Mouse (Mus musculus): ENCODE data around the gene Sema4d. TPM values are rescaled to one million over a fixed set of nuclear protein-coding genes. Genes with fewer than 3 reads are reported as not detected.

Gene Sema4d
- polyA plus RNA-seq, 1 experiment, result 23.0 TPM

DNA sequence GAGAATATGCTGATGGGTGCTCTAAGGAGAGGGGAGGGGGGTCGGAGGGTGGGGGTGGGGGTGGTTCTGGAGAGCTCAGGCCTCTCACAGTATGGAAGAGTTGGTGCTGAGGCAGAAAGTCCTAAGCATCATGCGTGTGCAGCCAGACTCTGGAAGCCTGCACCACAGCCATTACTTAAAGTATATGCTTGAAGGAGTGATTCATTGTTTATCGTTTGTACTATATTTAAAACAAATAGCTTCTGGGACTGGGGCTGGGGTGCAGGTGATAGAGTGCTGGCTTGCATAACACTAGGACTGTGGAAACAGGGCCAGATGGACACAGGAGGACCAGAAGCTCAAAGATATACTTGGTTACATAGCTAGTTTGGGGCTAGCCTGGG, 25.4 kb upstream of the Sema4d start:
- peaks cover 1% of the 10 kb centered on the region; the same call in 1 of the 2 replicates for H3K4me1 ChIP-seq (ENCODE audit: control insufficient read depth, insufficient read depth, low read length)
- no peak for TF ChIP-seq POLR2A (IDR thresholded peaks at IDR 0.05; ENCODE audit: borderline replicate concordance, control insufficient read depth, low read depth, low read length)
- TF ChIP-seq CTCF (IDR thresholded peaks at IDR 0.05; ENCODE audit: control insufficient read depth, insufficient read depth, low read length), result no peak
- 86% methylated on average over 3 of the region's 3 CpGs for WGBS
- H3K27ac ChIP-seq (ENCODE audit: control insufficient read depth, insufficient read depth, low read depth, low read length, poor library complexity), result no peak overlapping the region
- H3K4me3 ChIP-seq (replicated peaks; ENCODE audit: control insufficient read depth, low read depth, low read length), result no peak overlapping the region

GRCm38 (mm10) chr13:51818170-51818943, 24.8 kb upstream of the Sema4d start:
- peaks cover 1% of the 10 kb centered on the region; the same call in 1 of the 2 replicates for H3K4me1 ChIP-seq (ENCODE audit: control insufficient read depth, insufficient read depth, low read length)
- H3K4me3 ChIP-seq (replicated peaks; ENCODE audit: control insufficient read depth, low read depth, low read length), result no peak overlapping the region
- TF ChIP-seq CTCF (IDR thresholded peaks at IDR 0.05; ENCODE audit: control insufficient read depth, insufficient read depth, low read length) (no peak), POLR2A (IDR thresholded peaks at IDR 0.05; ENCODE audit: borderline replicate concordance, control insufficient read depth, low read depth, low read length) (no peak)
- no peak overlapping the region for H3K27ac ChIP-seq (ENCODE audit: control insufficient read depth, insufficient read depth, low read depth, low read length, poor library complexity)
- 51% methylated on average over 6 of the region's 6 CpGs for WGBS

DNA sequence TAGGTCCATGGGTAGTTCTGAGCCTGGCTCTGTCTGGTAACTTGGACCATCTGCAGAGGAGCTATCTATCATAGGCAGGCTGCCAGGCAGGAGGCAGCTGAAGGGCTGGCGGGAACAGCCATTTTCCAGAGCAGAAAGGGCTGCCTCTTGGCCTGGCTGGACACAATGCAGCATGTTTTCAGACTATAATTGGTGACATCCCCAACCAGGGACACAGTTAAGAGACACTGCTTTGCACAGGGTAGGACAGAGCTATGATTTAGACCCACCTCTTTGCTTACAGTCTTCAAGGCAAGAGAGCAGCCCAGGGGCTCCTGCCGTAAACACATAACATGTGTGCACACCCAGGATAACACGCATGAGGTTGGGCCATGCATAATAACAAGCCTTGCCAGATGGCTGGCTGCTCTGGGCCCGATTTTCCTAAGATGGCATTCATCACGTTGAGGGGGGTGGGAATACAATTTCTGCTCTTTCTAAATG, 23.1 kb upstream of the Sema4d start:
- TF ChIP-seq CTCF (IDR thresholded peaks at IDR 0.05; ENCODE audit: control insufficient read depth, insufficient read depth, low read length) (no peak), POLR2A (IDR thresholded peaks at IDR 0.05; ENCODE audit: borderline replicate concordance, control insufficient read depth, low read depth, low read length) (no peak)
- Histone ChIP-seq H3K27ac (ENCODE audit: control insufficient read depth, insufficient read depth, low read depth, low read length, poor library complexity) (no peak overlapping the region), H3K4me1 (ENCODE audit: control insufficient read depth, insufficient read depth, low read length) (peaks cover 1% of the 10 kb centered on the region; the same call in 1 of the 2 replicates), H3K4me3 (replicated peaks; ENCODE audit: control insufficient read depth, low read depth, low read length) (no peak overlapping the region)
- 79% methylated on average over 5 of the region's 5 CpGs for WGBS

DNA sequence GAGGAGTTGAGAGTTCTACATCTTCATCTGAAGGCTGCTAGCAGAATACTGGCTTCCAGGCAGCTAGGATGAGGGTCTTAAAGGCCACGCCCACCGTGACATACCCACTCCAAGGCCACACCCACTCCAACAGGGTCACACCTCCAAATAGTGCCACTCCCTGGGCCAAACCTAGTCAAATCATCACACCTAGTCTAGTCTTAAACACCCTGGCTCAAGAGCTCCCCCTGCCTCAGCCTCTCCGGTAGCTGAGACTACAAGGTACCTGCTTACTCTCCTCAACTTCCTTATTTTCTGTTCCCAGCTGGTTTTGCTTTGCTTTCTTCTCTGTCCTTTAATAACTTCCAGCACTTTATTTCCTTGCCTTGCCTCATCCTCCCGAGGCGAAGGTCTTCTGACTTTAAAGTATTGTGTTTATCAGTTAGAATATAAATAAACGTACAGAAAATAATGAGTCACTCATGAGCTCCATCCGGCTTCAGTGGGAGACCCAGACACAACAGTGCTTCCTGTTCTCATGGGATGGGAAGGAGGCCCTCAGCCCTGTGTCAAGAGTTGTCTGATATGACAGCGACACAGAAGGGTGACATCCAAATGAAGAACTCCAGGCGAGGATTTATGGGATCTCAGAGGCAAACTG, 22.4 kb upstream of the Sema4d start:
- Histone ChIP-seq H3K27ac (ENCODE audit: control insufficient read depth, insufficient read depth, low read depth, low read length, poor library complexity) (no peak overlapping the region), H3K4me1 (ENCODE audit: control insufficient read depth, insufficient read depth, low read length) (peaks cover 1% of the 10 kb centered on the region; the same call in 1 of the 2 replicates), H3K4me3 (replicated peaks; ENCODE audit: control insufficient read depth, low read depth, low read length) (no peak overlapping the region)
- TF ChIP-seq CTCF (IDR thresholded peaks at IDR 0.05; ENCODE audit: control insufficient read depth, insufficient read depth, low read length) (peak; percentile 87), POLR2A (IDR thresholded peaks at IDR 0.05; ENCODE audit: borderline replicate concordance, control insufficient read depth, low read depth, low read length) (no peak)
- WGBS, result 14% methylated on average over 9 of the region's 9 CpGs

DNA sequence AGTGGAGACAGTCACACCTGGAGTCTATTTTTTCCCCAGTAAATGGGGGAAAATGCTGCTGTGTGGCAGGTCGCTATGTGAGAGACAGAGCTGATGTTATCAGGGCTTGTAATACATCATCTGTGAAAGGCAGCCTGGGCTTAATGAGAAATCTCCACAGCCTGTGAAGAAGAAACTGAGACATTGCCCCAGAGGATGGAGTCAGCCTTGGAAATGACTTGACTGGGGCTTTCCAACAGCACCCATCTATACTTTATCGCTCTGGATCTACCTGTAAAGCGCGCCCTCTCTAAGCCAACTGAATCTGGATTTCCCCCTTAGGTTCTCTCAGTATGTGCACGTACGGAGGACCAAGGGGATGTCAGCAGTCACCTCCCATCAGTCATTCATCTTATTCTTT, 21.1 kb upstream of the Sema4d start:
- TF ChIP-seq POLR2A (IDR thresholded peaks at IDR 0.05; ENCODE audit: borderline replicate concordance, control insufficient read depth, low read depth, low read length) (no peak), CTCF (IDR thresholded peaks at IDR 0.05; ENCODE audit: control insufficient read depth, insufficient read depth, low read length) (no peak)
- Histone ChIP-seq H3K4me3 (replicated peaks; ENCODE audit: control insufficient read depth, low read depth, low read length) (no peak overlapping the region), H3K4me1 (ENCODE audit: control insufficient read depth, insufficient read depth, low read length) (peaks cover 1% of the 10 kb centered on the region; the same call in 1 of the 2 replicates), H3K27ac (ENCODE audit: control insufficient read depth, insufficient read depth, low read depth, low read length, poor library complexity) (no peak overlapping the region)
- WGBS, result 85% methylated on average over 6 of the region's 6 CpGs

DNA sequence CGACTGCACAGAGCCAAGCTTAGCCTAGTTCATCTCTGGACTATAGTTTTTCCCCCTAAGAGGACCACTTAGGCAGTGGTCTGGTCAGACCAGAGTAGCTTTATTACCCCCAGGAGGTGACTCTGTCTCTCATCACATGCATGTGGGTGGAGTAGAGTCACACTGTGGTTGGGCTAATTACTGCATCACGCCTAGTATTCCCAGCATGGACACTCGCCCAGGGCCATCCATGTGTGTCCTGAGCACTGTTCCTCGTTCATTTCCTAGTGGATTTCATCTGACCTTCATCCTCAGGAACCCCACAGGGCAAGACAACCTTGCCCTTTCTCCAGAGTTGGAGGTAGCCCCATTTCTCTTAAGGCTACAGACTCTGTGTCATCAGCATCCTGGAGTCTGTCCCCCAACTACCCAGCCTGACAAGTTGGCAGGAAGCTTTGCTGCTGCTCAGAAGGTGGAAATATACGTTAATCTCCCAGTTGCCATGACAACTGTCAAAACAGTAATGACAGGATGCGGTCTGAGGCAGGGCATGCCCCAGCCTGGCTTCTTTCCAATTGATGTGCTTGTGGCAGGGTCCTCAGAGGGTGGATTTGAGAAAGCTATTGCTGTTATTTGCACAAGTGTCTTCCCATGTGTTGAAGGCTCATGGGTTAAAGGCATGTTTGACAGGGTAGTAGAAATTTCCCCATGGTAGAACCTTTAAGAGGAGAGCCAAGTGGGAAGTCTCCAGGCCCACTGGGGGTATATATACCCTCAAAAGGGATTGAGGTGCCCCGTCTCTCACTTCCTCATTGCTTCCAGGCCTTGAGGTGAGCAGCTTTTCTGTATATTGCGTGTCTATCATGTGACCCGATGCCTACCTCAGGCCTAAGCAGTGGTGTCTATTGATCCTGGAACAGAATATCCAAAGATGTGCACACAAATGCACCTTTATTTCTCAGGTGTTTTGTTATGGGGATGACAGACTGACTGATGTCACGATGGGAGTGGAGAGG, 20.4 kb upstream of the Sema4d start:
- 42% methylated on average over 10 of the region's 10 CpGs for WGBS
- Histone ChIP-seq H3K27ac (ENCODE audit: control insufficient read depth, insufficient read depth, low read depth, low read length, poor library complexity) (no peak overlapping the region), H3K4me3 (replicated peaks; ENCODE audit: control insufficient read depth, low read depth, low read length) (no peak overlapping the region), H3K4me1 (ENCODE audit: control insufficient read depth, insufficient read depth, low read length) (peaks cover 1% of the 10 kb centered on the region; the same call in 1 of the 2 replicates)
- TF ChIP-seq CTCF (IDR thresholded peaks at IDR 0.05; ENCODE audit: control insufficient read depth, insufficient read depth, low read length) (no peak), POLR2A (IDR thresholded peaks at IDR 0.05; ENCODE audit: borderline replicate concordance, control insufficient read depth, low read depth, low read length) (no peak)

- Histone ChIP-seq H3K4me3 (replicated peaks; ENCODE audit: control insufficient read depth, low read depth, low read length) (no peak overlapping the region), H3K4me1 (ENCODE audit: control insufficient read depth, insufficient read depth, low read length) (no peaks in the 10 kb centered on the region), H3K27ac (ENCODE audit: control insufficient read depth, insufficient read depth, low read depth, low read length, poor library complexity) (no peak overlapping the region)
- WGBS, result 83% methylated on average over 12 of the region's 12 CpGs
- no peak for TF ChIP-seq CTCF (IDR thresholded peaks at IDR 0.05; ENCODE audit: control insufficient read depth, insufficient read depth, low read length)
Observed at GRCm38 (mm10) chr13:51808141-51808540, 14.6 kb upstream of the Sema4d start.
